Mouse (Mus musculus) spleen, adult 12 weeks (tissue): Measurements from ENCODE around the gene Nkpd1.

ENCODE experiments used
- DNase-seq: peaks from one replicate; pipeline ENCODE4 v3.0.0; 2022; ENCODE audit warnings: low spot score

Nkpd1 gene

DNA sequence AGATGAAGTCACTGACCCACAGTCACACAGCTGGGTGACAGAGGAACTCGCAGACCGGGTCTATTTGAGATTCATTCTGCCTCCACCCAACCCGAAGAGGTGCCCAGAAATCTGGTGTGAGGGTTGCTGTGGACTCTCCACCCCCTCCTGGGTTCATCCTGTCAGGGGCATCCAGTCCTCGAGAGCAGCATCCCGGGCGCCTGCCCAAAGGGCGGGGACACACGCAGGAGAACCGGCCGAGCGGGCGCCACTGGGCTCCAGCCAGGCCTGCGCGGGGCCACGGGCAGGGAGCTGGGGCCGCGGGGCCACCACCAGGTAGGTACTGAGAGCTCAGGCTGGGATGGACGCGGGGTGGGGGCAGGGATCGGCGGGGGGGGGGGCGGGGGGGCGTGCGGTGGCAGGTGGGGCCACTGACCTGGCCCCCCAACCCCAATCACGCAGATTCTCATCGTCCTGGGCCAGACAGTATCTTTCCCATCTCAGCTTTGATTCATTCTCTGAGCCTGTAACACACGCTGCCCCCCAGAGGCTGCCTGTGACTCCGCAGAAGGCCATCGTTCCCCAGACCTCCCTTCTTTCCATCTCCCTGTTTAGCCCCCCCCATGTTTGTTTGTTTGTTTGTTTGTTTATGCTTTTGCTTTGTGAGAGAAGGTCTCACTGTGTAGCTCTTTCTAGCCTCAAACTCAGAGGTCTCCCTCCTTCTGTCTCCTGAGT, at the start of gene Nkpd1:
Nkpd1 (plus strand) TSS at position 187 of the 714 bp plus-strand sequence.
- DNase-seq: no peak

DNA sequence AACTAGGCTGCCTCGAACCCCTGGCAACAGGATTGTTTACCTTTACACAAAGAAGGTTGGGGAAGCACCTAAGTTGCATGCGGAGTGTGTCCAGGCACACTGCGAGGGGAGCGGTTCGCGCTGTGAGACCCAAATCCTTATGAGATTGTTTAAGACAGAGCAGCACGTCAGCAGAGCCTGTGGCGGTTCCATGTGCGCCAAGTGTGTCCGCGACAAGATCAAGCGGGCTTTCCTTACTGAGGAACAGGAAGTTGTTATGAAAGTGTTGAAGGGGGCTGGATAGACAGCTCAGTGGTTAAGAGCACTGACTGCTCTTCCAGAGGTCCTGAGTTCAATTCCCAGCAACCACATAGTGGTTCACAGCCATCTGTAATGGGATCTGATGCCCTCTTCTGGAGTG, 49.4 kb upstream of the Nkpd1 start:
- no peak for DNase-seq

DNA sequence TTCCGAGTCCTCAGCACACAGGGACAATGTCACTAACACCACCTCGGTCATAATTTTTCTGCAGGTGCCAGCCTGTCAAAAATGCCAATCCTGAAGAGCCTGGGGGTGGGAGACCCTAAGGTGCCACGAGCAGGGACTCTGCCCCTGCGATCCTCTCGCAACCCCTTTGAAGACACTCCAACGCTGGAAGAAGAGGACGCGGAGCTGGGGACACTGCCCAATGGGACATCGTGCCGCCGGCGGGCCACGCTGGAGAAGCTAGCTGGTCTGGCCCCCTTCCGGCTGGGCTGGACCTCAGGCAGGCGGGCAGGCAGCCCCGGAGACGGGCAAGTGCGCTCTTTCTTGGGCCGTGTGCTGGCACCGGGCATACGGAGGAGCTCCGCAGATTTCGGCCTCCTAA, 48.2 kb upstream of the Nkpd1 start:
- no peak for DNase-seq

DNA sequence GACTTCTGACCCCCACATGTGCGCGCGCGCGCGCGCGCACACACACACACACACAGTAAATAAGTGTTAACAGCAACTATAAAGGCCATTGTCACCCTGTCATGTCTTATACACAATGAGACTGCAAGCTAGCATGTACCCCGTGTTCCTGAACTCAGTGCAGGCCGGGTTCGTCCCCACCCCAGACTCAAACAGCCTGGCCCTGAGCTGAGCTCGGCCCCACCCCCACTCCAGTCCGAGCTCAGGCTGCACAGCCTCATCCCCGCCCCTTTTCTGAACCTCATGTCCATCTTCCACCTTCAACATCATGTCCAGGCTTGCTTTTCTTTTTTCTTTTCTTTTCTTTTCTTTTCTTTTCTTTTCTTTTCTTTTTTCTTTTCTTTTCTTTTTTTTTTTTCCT, 47.3 kb upstream of the Nkpd1 start:
- DNase-seq: no peak

DNA sequence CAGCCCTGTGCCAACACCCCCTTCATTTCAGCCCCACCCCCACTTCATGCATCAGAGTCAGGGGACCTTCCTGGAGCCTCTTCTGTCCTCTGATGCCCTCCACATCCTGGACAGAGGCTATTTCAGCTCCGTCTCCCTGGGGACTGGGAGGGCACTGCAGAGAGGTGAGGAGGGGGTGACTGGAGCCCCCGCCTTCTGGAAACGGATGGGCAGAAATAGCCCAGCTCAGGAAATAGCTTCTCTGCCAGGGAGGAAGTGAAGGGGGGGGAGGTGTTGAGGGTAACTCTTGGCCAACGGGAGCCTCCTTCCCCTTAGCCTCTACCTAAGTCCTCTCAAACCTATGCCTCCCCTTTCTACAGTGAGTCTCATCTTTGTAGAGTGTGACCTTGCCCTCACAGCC, 45.2 kb upstream of the Nkpd1 start:
- DNase-seq: no peak

DNA sequence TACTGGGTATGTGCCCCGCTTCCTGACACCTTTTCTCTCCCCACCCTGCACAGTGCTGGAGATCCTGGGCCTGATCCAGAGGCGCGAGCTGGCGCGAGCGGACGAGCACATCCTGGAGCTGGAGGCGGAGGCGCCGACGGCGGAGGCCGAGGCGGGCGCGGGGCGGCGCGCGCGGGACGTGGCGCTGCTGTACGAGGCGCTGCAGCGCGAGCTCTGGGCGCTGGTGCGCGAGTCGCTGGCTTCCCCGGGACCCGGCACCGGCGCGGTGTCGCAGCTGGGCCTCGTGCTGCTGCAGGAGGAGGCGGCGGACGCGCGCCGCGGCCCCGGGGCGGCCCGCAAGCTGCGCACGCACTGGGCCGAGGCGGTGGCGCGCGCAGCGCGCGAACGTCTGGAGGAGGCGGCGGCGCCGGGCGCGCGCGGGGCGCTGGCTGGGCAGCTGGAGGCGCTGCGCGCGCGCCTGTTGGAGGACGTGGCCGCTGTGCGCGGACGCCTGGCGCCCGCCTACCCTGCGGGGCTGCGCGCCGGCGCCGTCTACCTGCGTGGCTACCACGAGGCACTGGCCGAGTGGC, 43.7 kb upstream of the Nkpd1 start:
- DNase-seq: no peak

DNA sequence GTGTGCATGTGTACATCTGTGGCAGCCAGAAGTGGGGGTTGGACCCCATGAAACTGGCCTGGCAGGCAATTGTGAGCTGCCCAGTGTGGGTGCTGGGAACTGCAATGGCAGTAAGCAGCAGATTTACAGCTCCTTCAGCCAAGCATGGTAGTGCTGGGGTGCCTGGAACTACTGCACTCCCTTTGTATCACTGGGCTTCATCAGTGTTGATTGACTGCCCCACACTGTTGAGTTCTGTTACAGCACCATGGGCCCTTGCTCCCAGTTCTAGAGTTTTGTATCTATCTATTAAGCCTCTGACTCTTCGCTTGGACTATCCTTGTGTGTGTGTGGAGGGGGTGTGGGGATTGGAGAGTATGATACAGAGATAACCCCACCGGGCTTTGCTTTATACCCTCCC, 40.6 kb upstream of the Nkpd1 start:
- no peak for DNase-seq

DNA sequence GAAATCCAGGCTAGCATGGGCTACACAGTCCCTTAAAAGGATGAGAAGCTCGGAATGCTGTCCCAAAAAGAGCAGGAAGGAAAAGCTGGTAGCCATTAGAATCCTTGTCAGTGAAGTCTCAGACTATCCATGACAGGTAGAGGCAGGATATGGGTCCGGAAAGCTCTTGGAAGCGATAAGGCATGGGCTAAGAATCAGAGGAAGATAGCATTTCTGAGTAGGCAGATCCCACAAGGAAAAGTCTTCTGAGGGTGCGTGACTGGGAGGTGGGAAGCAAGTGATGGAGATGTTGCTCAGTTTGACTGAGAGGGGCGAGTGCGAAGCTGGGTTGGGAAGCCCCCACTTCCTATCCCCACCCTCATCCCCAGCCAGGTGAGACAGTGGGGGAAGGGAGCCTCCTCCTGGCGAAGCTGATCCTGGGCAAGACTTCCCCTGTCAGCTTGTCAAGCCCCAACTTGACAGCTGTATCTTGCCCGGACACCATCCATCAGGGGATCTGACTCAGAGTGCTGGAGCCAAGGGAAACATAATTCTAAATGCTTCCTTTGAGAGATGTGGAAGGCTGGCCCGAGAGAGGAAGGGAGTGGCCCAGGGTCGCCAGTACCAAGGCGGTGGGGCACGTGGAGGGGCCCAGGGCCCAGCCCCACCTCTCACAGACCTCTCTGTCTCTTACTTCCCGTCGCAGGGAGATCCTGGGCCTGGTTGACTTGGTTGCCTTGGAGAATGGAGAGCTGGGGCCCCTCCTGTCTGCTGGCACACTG, 39.8 kb upstream of the Nkpd1 start:
- no peak for DNase-seq

DNA sequence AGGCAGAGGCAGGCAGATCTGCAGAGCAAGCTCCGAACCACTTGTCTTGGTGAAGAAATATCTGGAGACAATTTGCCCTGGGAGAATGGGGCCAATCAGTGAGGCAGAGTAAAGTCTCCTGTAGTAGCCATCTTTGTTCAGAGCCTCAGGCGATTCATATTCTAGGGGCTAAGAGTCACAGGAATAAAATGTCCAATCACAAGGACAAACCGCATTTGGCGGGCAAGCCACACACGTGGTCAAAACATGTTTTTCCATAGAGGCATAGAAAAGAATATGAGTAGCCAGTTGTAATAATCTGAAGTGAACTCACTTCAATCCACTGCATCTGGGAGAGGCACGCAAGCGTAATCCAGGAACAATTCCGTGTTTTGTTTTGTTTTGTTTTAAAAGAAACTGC, 34.4 kb upstream of the Nkpd1 start:
- DNase-seq: no peak

DNA sequence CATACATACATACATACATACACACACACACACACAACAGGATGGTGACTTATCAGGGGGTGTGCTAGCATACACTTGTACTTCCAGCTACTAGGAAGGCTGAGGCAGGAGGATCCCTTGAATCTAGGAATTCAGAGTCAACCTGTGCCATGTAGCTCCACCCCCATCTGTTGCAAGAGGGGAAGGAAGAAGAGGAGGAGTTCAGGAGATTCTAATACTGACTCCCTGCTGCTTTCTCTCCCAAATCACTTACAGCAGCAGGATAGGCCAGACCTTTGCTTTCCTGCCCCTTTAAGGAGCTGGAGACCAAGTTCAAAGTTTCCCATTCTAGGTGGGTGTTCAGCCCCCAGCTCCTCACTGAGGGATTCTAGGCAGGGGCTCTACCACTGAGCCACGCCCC, 32.1 kb upstream of the Nkpd1 start:
- DNase-seq: no peak

DNA sequence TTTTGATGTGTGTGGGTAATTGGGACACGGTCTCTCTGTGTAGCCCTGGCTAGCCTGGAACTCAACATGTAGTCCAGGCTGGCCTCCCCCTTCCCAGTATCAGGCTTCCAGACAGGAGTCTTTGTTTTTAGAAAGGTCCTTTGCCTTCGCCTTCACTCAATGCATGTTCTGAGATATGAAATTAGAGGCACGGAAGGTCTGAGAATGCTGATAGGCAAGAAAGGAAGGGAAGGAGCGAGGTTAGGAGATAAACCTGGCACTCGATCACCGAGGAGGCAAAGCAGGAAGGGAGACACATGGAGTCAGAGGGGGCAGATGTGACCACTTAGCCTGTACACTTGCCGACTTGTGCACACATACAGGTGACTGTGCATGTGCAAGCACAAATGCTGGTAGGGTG, 31.1 kb upstream of the Nkpd1 start:
- no peak for DNase-seq

DNA sequence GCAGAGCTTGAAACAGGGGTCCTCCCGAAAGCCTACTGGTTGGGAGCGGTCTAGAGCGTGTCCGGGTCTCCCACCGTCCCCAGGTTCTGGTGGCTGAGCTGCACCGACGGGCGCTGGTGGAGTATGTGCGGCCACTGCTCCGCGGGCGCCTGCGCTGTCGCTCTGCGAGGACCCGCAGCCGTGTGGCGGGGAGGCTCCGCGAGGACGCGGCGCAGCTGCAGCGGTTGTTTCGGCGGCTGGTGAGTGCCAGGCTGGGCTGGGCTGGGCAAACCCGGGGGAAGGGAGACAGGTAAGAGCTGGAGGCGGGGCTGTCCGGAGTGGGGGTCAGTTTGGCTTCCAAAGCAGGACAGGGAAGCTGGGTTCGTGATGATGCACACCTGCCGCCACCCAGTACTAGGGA, 28.1 kb upstream of the Nkpd1 start:
- no peak for DNase-seq

DNA sequence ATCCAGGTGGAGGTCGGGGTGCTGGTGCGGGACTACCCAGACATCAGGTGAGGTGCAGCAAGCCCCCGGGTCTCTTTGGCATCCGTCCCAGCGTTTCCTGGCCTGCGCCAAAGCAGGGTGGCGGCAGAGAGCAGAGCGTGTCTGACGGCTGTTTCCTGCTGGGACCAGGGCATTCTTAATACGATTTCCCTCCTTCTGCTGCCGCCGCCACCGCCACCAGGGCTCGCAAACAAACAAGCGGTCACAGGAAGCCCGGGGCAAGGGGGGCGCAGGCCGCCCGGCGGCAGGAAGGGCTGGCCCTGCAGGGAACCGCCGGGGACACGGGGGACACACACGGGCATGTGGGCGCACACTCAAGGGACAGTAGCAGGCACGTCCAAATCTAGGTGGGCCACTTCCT, 25.9 kb upstream of the Nkpd1 start:
- DNase-seq: no peak

DNA sequence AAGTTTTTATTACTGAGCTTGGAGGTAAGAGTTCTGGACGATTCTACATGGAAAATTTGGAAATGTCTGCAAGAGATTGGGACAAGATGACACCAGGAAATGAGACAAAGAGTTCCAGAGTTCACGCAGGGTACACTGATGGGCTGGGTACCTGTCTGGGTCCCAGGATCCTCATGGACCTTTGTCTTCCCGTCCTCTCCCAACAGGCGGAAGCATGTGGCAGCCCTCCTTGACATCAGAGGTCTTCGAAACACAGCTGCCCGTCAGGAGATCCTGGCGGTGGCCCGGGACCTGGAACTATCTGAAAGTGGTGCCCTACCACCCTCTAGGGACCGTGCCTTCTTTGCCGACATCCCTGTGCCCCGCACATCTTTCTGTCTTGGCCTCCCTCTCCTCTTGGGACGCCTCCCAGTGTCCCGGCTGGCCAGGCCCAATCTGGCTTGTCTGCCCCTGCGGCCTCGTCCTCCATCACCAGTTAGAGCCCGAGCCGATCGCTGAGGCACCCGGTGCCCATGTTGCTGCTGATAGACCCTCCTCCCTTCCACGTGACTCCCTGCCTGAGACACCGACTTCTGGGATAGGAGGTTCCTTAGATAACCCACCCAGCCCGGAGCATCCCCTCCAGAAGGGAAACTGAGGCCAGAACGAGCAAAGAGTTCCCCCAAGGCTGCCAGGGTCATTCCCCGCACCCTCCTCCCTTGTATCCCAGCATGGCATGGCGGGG, 22.7 kb upstream of the Nkpd1 start:
- DNase-seq: no peak

DNA sequence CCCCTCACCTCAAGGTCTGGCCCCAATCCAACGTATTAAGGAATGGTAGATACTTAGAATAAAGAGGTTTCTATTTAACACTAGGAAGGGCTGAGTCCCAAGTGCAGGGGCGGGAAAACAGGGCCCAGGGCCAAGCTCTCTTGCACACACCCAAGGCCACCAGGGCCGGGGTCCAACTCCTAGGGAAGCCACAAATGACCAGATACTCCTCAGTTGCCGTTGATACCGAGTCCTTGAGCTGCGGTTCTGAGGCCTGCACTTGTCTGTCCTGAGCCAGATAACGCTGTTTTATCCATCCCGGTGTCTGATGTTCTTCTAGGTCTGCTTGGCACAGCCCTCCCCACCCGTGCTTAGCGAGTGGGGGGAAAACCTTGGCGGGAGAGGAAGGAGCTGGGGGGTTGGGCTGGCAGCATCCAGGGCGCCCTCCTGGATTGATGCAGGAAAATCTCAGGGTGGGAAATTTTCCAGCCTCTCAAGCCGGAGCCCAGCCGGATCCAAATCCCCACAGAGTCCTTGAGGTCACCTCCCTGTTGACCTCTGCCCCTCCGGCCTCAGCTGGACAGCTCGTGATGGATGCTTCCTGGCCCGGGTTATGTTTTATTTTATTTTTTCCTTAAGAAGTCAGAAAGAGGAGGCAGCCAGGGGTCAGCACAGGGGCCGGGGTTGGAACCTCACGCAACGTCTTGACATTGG, 22.0 kb upstream of the Nkpd1 start:
- no peak for DNase-seq

DNA sequence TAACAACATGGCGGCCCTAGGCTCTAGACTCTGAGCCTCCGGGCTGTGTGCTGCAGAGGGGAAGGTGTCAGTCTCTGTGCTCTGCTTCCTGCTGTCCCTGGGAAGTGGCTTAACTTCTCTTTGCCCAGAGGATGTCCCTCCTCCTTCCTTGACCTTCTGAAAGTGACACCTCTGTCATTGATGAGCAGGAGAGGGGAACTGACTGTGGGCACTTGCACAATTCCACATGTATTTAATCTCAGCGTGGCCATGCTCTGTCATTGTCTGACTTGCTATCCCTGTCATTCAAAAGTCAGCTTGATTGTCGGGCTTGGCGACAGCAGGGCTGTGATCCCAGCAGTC, 21.5 kb upstream of the Nkpd1 start:
- DNase-seq: no peak

DNA sequence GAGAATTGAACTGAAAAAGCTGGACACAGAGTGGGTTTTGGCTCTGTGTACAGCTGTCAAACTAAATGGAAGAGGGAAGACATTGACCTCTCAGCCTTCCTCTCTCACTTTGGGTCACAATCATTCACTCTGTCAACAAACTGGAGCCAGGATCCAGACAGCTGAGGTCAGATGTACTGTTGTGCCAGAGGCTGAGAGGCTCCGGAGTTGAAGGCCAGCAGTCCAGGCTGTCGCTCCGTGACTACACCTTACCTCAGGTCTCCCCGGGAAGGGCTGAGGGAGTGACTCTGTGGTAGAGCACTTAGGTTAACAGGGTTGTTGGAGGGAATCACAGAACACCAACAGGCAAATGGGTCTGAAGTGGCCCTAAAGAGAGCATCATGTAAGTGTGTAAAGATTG, 19.3 kb upstream of the Nkpd1 start:
- DNase-seq: no peak

DNA sequence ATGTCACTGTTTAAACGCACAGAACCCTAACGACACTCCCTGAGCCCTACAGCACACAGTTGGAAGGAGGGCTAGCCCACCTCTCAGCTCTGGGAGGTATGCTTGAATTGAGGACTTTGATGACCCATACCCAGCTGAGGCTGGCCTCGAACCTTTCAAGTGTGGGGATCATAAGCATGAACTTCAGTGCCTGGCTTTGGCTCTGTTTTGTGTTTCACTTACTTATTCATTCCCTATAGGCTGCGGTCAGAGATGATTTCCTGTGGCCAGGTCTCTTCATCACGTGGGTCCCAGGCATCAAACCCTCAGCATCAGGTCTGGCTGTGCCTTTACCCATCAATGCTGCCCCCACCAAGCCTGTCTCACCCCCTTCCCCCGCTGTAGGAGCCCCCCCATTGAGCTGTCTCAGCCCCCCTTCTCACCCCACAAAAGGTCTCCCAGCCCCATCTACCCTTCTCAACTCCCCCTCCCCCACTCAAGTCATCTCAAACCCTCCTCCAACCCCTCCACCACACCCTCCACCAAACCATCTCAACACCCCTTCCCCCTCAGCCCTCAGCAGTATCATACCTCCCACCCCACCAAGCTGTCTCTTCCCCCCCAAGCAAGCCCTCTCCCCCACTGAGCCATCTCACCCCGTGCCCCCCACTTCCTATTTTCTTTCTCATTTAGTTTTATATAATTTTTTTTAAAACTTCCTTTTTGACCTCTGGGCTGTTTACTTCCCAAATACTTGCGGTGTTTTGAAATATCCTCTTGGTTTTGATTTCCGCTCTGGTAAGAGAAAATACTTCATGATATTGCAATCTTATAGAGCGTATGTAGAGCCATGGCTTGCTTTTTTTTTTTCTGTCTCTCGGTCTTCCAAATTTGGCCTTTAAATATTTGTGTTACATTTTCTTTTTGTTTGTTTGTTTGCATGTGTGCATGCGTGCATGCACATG, 16.9 kb upstream of the Nkpd1 start:
- no peak for DNase-seq

DNA sequence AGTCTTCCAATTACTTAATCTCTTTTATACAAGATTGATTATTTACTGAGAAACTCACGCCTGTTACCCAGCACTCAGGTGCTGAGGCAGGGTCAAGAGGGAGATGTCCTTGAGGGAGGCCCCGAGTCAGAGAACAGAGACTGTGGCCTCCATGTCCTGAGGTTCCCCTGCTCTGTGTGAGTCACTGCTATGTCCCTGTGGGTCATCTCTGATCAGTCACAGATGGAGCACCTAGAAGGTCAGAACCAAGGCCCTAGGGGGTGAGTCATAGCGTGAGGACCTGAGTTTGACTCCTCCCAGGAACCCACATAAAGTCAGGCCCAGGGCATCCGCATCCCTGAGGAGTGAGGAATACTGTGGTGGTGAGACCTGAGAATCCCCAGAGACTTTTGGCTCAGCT, 16.0 kb upstream of the Nkpd1 start:
- no peak for DNase-seq

DNA sequence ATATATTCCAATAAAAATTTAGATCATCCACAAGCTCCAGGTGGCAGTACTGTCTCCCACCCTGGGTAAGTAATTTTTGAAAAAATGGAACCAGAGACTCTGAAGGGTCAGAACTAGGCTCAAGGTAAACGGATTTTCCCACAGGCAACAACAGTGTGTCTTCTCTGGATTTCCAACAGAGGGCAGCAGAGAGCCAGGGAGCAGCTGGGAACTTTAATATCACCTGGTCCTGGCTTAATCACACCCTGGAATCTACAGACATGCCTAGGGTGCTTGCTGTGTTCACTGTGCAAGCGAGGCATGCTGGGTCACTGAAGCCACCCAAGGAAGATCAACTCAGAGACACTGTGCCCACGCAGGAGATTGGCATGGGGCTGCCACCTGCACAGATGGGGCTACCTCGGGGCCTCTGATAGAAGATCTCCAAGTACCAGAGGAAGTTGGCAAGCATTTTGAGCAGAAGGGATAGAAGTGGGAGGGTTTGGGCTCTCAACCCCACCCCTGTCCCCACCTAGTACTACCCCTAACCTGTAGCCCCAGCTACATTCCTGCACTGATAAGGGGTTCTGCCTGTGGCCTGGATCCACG, 14.1 kb upstream of the Nkpd1 start:
- DNase-seq: no peak

DNA sequence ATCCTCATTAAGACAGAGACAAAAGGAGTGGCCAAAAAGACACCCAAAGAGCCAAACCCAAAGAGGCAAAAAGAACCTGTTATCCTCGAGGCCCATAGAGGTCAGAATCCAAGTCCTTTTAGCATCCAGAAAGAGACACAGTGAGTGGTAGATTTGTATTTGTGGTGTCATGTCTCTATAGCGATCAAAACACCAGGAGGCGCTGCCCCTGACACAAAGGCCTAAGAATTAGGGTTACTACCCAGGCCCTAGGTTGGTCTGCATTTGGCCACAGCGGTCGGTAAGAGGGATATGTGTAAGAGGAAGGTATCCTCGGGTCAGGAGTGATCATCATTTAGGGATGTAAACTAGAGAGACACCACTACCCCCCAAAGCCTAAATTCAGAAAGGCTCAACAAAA, 11.3 kb upstream of the Nkpd1 start:
- DNase-seq: no peak
